Mouse (Mus musculus): ENCODE results near the gene Gdf15.

DNA sequence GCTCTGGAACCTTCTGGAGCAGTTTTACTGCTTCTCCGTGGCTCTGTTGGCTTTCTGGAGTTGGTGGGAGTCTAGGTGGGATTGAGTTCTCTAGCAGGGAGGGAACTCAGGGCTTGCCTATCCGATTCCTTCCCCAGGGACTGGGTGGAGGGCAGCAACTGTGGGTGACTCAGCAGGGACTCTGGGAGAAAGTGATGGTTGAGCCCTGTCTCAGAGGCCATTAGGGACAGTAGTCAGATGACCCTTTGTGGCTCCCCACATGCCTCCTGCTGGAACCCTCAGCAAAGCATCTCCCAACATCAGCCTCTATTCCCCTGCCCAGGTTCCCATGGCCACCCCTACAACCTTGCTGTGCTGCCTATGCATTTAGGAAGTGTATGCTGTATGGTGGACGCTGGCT, 10.8 kb upstream of the Gdf15 start:
- no peak for TF ChIP-seq CTCF (IDR thresholded peaks at IDR 0.05; ENCODE audit: low read depth)
- no peak for TF ChIP-seq EP300 (IDR thresholded peaks at IDR 0.05; ENCODE audit: low read depth)
